Mouse (Mus musculus) heart, embryonic 11.5 days (tissue): ENCODE data around the gene Ccsap. TPM values are rescaled to one million over a fixed set of nuclear protein-coding genes. Genes with fewer than 3 reads are reported as not detected.
A peak's percentile ranks its signal among the peaks of the same experiment; 100 is the strongest.

Experiments used
- ATAC-seq: fragments of 200-750 bp; cut with Nextera tagmentation; replicated peaks from 2 replicates; pipeline ENCODE4 v1.8.0; 2017; ENCODE audit warnings: moderate library complexity; ENCODE audit not compliant: insufficient number of reproducible peaks, low FRiP score, low TSS enrichment
- H3K27ac ChIP-seq: fragments of 300-500 bp; sonication (generic); 2 replicates; pipeline ENCODE4 v1.5.1; 2014; ENCODE audit warnings: mild to moderate bottlenecking, low read depth, low read length
- H3K27me3 ChIP-seq: fragments of 300-500 bp; sonication (generic); 2 replicates; pipeline ENCODE4 v1.6.1; 2014; ENCODE audit warnings: mild to moderate bottlenecking, low read length, mixed read lengths; ENCODE audit not compliant: control insufficient read depth, insufficient read depth
- H3K36me3 ChIP-seq: fragments of 300-500 bp; sonication (generic); 2 replicates; pipeline ENCODE4 v1.6.1; 2014; ENCODE audit warnings: mild to moderate bottlenecking, low read length, moderate library complexity, mixed read lengths; ENCODE audit not compliant: control insufficient read depth, insufficient read depth
- H3K4me1 ChIP-seq: fragments of 300-500 bp; sonication (generic); 2 replicates; pipeline ENCODE4 v1.6.1; 2014; ENCODE audit warnings: low read length; ENCODE audit not compliant: control insufficient read depth, insufficient read depth
- H3K4me2 ChIP-seq: fragments of 300-500 bp; sonication (generic); 2 replicates; pipeline ENCODE4 v1.6.1; 2014; ENCODE audit warnings: mild to moderate bottlenecking, moderate library complexity
- H3K4me3 ChIP-seq: fragments of 300-500 bp; sonication (generic); 2 replicates; pipeline ENCODE4 v1.5.1; 2014; ENCODE audit warnings: low read depth, low read length
- H3K9ac ChIP-seq: fragments of 300-500 bp; sonication (generic); 2 replicates; pipeline ENCODE4 v1.6.1; 2014; ENCODE audit warnings: mild to moderate bottlenecking, low read depth, low read length, moderate library complexity
- H3K9me3 ChIP-seq: fragments of 300-500 bp; sonication (generic); replicated peaks from 2 replicates; pipeline ENCODE4 v1.6.1; 2016; ENCODE audit warnings: low read length; ENCODE audit not compliant: control insufficient read depth
- WGBS: fragments of 180-500 bp; shearing (Covaris S2); extraction: QIAGEN DNeasy Blood & Tissue Kit; methylation state at CpG from one replicate; pipeline ENCODE4 v1.1.7; 2014; ENCODE audit not compliant: insufficient replicate concordance; 5-methylcytosine and 5-hydroxymethylcytosine counted together
- polyA plus RNA-seq: library from polyadenylated mRNA; unstranded; fragments of >200 nt; fragmentation: Nextera tagmentation; extraction: Ambion mirVana; gene quantifications from 2 replicates; pipeline ENCODE4 v1.2.1, GENCODE M21; 2014

Ccsap gene
- polyA plus RNA-seq, 1 experiment from 2014 or later, result 4.0 TPM

DNA sequence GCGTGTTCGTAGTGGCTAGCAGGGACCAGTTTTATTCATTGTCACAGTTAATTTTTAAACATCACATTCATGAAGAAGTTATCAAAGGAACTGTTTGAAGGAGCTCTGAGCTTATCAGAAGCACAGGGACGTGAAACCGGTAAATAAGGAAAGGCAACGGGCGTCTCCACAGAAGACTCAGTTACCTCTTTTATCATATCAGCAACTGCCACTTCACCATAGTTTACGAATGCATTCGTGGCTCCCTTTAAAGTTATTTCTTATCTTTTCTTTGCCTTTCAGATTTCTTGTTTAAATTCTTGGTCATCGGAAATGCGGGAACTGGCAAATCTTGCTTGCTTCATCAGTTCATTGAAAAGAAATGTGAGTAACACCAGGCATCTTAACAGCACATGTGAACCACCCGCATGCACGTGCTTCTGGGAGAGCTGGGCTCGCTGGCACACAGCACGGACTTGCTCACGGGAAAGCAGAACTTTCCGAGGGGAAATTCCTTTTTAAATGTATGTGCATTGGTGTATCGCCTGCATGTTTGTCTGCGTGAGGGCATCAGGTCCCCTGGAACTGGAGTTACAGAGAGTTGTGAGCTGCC is 36.4 kb downstream of the Ccsap start:
- H3K4me3 ChIP-seq, result no peak overlapping the region
- no peak overlapping the region for H3K9ac ChIP-seq
- ATAC-seq, result no peak
- no peaks in the 10 kb centered on the region for H3K4me1 ChIP-seq
- no peak overlapping the region for H3K4me2 ChIP-seq
- H3K27ac ChIP-seq, result no peak overlapping the region
- no peaks in the 10 kb centered on the region for H3K9me3 ChIP-seq
- peaks cover 6% of the 10 kb centered on the region; the same call in 1 of the 2 replicates for H3K36me3 ChIP-seq
- WGBS, result 66% methylated on average over 18 of the region's 18 CpGs
- no peaks in the 10 kb centered on the region for H3K27me3 ChIP-seq

- H3K4me1 ChIP-seq, result no peaks in the 10 kb centered on the region
- no peaks in the 10 kb centered on the region for H3K9me3 ChIP-seq
- no peak overlapping the region for H3K27ac ChIP-seq
- no peaks in the 10 kb centered on the region for H3K27me3 ChIP-seq
- H3K9ac ChIP-seq, result no peak overlapping the region
- ATAC-seq, result no peak
- H3K4me2 ChIP-seq, result no peak overlapping the region
- no peak overlapping the region for H3K4me3 ChIP-seq
- WGBS, result 94% methylated on average over 10 of the region's 10 CpGs
- H3K36me3 ChIP-seq, result peaks cover 6% of the 10 kb centered on the region; the same call in 1 of the 2 replicates
These were observed 36.9 kb downstream of the Ccsap start for GRCm38 (mm10) chr8:123823111-123823510.

GRCm38 (mm10) chr8:123820780-123821179 is 39.2 kb downstream of the Ccsap start:
- Histone ChIP-seq H3K4me3 (no peak overlapping the region), H3K4me1 (0 out of 2 replicates have a peak, but pooled peaks cover 2% of the 10 kb centered on the region), H3K9me3 (no peaks in the 10 kb centered on the region), H3K36me3 (0 out of 2 replicates have a peak, but pooled peaks cover 2% of the 10 kb centered on the region), H3K27ac (no peak overlapping the region), H3K4me2 (no peak overlapping the region), H3K27me3 (no peaks in the 10 kb centered on the region), H3K9ac (no peak overlapping the region)
- no peak for ATAC-seq
- WGBS, result 89% methylated on average over 6 of the region's 6 CpGs

- no peak for ATAC-seq
These were observed 40.1 kb downstream of the Ccsap start for GRCm38 (mm10) chr8:123819683-123820610.

DNA sequence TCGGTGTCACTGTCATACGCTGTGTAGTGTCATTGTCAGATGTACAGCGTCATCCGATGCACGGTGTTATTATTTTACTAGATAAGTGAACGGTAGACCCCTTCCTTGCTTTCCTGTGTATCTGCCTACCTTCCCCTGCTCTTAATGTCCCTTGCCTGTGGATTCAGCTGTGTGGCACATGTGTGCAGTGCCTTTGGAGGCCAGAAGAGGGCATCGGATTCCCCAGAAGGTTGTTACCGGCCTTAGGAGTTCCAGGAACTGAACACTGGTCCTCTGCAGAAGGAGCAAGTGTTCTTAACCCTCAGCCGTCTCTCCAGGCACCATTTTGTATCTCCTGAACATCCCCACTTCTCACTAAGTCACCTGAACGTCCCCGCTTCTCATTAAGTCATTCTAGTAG is 42.3 kb downstream of the Ccsap start:
- H3K36me3 ChIP-seq, result no peaks in the 10 kb centered on the region; the same call in 1 of the 2 replicates
- H3K4me3 ChIP-seq, result no peak overlapping the region
- H3K27ac ChIP-seq, result no peak overlapping the region
- 85% methylated on average over 11 of the region's 11 CpGs for WGBS
- H3K9ac ChIP-seq, result no peak overlapping the region
- H3K4me2 ChIP-seq, result no peak overlapping the region
- H3K9me3 ChIP-seq, result no peaks in the 10 kb centered on the region
- no peaks in the 10 kb centered on the region for H3K27me3 ChIP-seq
- H3K4me1 ChIP-seq, result peaks cover 8% of the 10 kb centered on the region; the same call in 1 of the 2 replicates
- no peak for ATAC-seq

More at GRCm38 (mm10) chr8:123819683-123820610, 40.1 kb downstream of the Ccsap start:
- Histone ChIP-seq H3K27me3 (no peaks in the 10 kb centered on the region), H3K9me3 (no peaks in the 10 kb centered on the region), H3K4me2 (no peak overlapping the region), H3K9ac (no peak overlapping the region), H3K36me3 (0 out of 2 replicates have a peak, but pooled peaks cover 2% of the 10 kb centered on the region), H3K4me1 (peaks cover 8% of the 10 kb centered on the region; the same call in 1 of the 2 replicates), H3K27ac (no peak overlapping the region), H3K4me3 (no peak overlapping the region)
- WGBS, result 85% methylated on average over 19 of the region's 19 CpGs

DNA sequence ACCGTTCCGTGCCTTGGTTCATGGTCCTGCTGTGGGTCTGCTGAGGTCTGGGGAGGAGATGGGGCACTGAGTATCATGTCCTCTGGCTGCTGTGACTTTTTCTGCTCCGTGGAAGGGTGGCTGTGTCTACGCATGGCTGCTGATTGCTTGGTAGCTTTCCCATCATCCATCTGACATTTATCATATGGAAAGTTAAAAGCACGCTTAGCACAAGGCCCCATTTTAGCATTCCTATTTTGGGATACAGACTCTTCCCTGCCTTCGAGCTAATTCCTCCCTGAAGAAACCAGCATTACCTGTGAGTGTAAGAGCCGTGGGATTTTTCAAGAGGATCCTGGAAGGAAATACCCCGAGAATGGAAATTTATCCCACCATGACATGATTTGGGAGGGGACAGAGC is 43.1 kb downstream of the Ccsap start:
- Histone ChIP-seq H3K4me1 (peaks cover 8% of the 10 kb centered on the region; the same call in 1 of the 2 replicates), H3K4me3 (no peak overlapping the region), H3K27me3 (no peaks in the 10 kb centered on the region), H3K9me3 (no peaks in the 10 kb centered on the region), H3K36me3 (no peaks in the 10 kb centered on the region; the same call in 1 of the 2 replicates), H3K27ac (no peak overlapping the region), H3K9ac (peak overlapping the region; percentile 40; the same call in 1 of the 2 replicates), H3K4me2 (no peak overlapping the region)
- no peak for ATAC-seq
- WGBS, result 73% methylated on average over 8 of the region's 8 CpGs

DNA sequence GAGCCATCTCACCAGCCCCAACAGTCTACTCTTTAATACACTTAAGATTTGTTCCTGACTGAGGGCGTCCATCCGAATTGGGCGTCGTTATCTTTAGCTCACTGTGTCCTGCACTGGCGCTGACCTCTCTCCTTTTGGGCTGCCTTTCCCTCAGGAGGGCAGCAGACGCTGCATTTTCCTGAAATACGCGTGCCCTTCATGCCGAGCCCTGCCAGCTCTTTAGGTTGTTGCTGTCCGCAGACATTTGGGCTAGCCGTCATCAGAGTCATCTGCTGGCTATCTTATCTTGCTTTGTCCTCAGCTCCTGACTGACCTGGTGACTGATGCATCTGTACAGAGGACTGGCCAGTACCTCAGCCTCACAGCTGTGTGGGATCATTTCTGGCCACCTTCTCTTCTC is 44.7 kb downstream of the Ccsap start:
- Histone ChIP-seq H3K27ac (no peak overlapping the region), H3K9me3 (no peaks in the 10 kb centered on the region), H3K4me3 (no peak overlapping the region), H3K4me1 (peaks cover 8% of the 10 kb centered on the region; the same call in 1 of the 2 replicates), H3K36me3 (no peaks in the 10 kb centered on the region; the same call in 1 of the 2 replicates), H3K9ac (no peak overlapping the region), H3K27me3 (no peaks in the 10 kb centered on the region), H3K4me2 (no peak overlapping the region)
- no peak for ATAC-seq
- WGBS, result 41% methylated on average over 11 of the region's 11 CpGs

- H3K36me3 ChIP-seq, result no peaks in the 10 kb centered on the region; the same call in 1 of the 2 replicates
- H3K4me3 ChIP-seq, result no peak overlapping the region
- H3K27ac ChIP-seq, result no peak overlapping the region
- H3K9me3 ChIP-seq, result no peaks in the 10 kb centered on the region
- no peak for ATAC-seq
- no peaks in the 10 kb centered on the region for H3K27me3 ChIP-seq
- no peak overlapping the region for H3K9ac ChIP-seq
- H3K4me2 ChIP-seq, result no peak overlapping the region
- H3K4me1 ChIP-seq, result peaks cover 8% of the 10 kb centered on the region; the same call in 1 of the 2 replicates
- 85% methylated on average over 4 of the region's 4 CpGs for WGBS
These were observed 46.1 kb downstream of the Ccsap start for GRCm38 (mm10) chr8:123813892-123814266.
